Mouse (Mus musculus) neural tube, embryonic 12.5 days (tissue): Measurements from ENCODE around the gene Sacs. TPM values are rescaled to one million over a fixed set of nuclear protein-coding genes. Genes with fewer than 3 reads are reported as not detected.
A peak's percentile ranks its signal among the peaks of the same experiment; 100 is the strongest.
"Not testable (repeated sequence)": the region's sequence is repeated elsewhere in the genome, so short reads cannot be mapped to it uniquely, and the experiment has no call there.

Experiments used
- ATAC-seq: fragments of 200-750 bp; cut with Nextera tagmentation; 2 replicates; pipeline ENCODE4 v1.8.0; 2017; ENCODE audit warnings: low read depth, mild to moderate bottlenecking, moderate TSS enrichment, moderate library complexity; ENCODE audit not compliant: low FRiP score
- H3K27ac ChIP-seq: fragments of 300-500 bp; sonication (generic); 2 replicates; pipeline ENCODE4 v1.5.1; 2016
- H3K27me3 ChIP-seq: fragments of 300-500 bp; sonication (generic); replicated peaks from 2 replicates; pipeline ENCODE4 v1.6.1; 2016; ENCODE audit warnings: mild to moderate bottlenecking
- H3K36me3 ChIP-seq: fragments of 300-500 bp; sonication (generic); 2 replicates; pipeline ENCODE4 v1.6.1; 2016; ENCODE audit warnings: mild to moderate bottlenecking
- H3K4me1 ChIP-seq: fragments of 300-500 bp; sonication (generic); 2 replicates; pipeline ENCODE4 v1.6.1; 2016
- H3K4me2 ChIP-seq: fragments of 300-500 bp; sonication (generic); replicated peaks from 2 replicates; pipeline ENCODE4 v1.6.1; 2016; ENCODE audit warnings: mild to moderate bottlenecking
- H3K4me3 ChIP-seq: fragments of 300-500 bp; sonication (generic); 2 replicates; pipeline ENCODE4 v1.5.1; 2016
- H3K9ac ChIP-seq: fragments of 300-500 bp; sonication (generic); 2 replicates; pipeline ENCODE4 v1.6.1; 2016; ENCODE audit warnings: mild to moderate bottlenecking
- H3K9me3 ChIP-seq: fragments of 300-500 bp; sonication (generic); 2 replicates; pipeline ENCODE4 v1.6.1; 2016; ENCODE audit warnings: mild to moderate bottlenecking
- WGBS: fragments of 180-500 bp; shearing (Covaris S2); methylation state at CpG from one replicate; pipeline ENCODE4 v1.1.7; 2016; 5-methylcytosine and 5-hydroxymethylcytosine counted together
- polyA plus RNA-seq: library from polyadenylated mRNA; unstranded; fragments of >200 nt; fragmentation: Nextera tagmentation; extraction: Ambion mirVana; gene quantifications from 2 replicates; pipeline ENCODE4 v1.2.1, GENCODE M21; 2016

The Sacs gene
- polyA plus RNA-seq, 1 experiment from 2014 or later: 6.4 TPM

- WGBS: 28% methylated on average over 5 of the region's 5 CpGs
- H3K36me3 ChIP-seq: no peaks in the 10 kb centered on the region
- ATAC-seq: no peak
- no peaks in the 10 kb centered on the region for H3K9me3 ChIP-seq
- no peaks in the 10 kb centered on the region for H3K4me1 ChIP-seq
- H3K4me2 ChIP-seq: no peak overlapping the region
- H3K4me3 ChIP-seq: no peak overlapping the region
- peaks cover 5% of the 10 kb centered on the region; the same call in 1 of the 2 replicates for H3K27me3 ChIP-seq
- no peak overlapping the region for H3K27ac ChIP-seq
- H3K9ac ChIP-seq: no peak overlapping the region
Observed at GRCm38 (mm10) chr14:61134381-61135030, 3.8 kb upstream of the Sacs start.

GRCm38 (mm10) chr14:61137410-61137809 lies 847 bp upstream of the Sacs start:
- H3K4me1 ChIP-seq: no peaks in the 10 kb centered on the region
- H3K4me3 ChIP-seq: no peak overlapping the region
- no peak overlapping the region for H3K27ac ChIP-seq
- no peak overlapping the region for H3K4me2 ChIP-seq
- H3K36me3 ChIP-seq: no peaks in the 10 kb centered on the region
- no peaks in the 10 kb centered on the region for H3K9me3 ChIP-seq
- 50% methylated on average over 5 of the region's 5 CpGs for WGBS
- no peak for ATAC-seq
- H3K27me3 ChIP-seq: peaks cover 9% of the 10 kb centered on the region; the same call in 1 of the 2 replicates
- no peak overlapping the region for H3K9ac ChIP-seq

DNA sequence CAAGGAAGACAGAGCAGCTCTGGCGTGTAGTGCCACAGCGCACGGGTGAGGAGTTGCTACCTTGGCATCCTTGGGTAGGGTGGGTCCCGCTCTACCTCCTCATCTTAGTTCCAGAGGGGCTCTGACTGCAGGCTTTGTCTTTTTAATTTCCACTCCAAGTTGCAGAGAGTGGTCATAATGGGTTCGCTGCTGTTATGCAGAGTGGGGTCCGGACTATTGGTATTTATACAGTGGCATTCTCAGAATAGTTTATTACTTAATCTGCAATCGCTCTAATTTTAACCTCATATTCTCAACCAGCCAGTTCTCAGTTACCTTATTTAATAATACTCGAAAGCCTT lies 440 bp downstream of the Sacs start:
- Histone ChIP-seq H3K36me3 (no peaks in the 10 kb centered on the region), H3K9me3 (no peaks in the 10 kb centered on the region), H3K4me1 (no peaks in the 10 kb centered on the region; the same call in 1 of the 2 replicates), H3K27ac (no peak overlapping the region), H3K9ac (peak overlapping the region; percentile 64), H3K4me3 (peak overlapping the region; percentile 45), H3K27me3 (peaks cover 9% of the 10 kb centered on the region; the same call in 1 of the 2 replicates), H3K4me2 (peak overlapping the region; percentile 63)
- WGBS: 19% methylated on average over 8 of the region's 8 CpGs
- ATAC-seq: no peak; the same call in 1 of the 2 replicates

DNA sequence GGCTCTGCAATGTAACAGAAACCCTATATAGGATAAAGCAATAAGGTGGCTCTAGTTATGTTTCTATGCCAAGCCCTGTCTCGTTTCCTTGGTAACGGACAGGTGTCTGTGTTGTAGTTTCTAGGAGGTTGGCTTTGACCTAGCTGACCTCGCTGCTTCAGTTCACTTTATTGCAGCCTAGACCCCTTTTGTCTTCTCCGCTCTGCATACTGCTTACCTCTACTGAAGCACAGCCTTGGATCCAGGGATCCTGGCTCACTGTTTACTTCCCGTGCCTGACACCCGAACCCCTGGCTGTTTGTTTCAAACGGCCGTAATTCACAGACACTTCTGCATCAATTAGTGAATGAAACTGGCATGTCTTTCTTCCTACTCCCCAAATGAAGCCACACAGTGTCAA lies 5.1 kb downstream of the Sacs start:
- no peak for ATAC-seq
- WGBS: 41% methylated on average over 8 of the region's 8 CpGs
- no peaks in the 10 kb centered on the region for H3K36me3 ChIP-seq
- no peaks in the 10 kb centered on the region for H3K9me3 ChIP-seq
- no peak overlapping the region for H3K4me3 ChIP-seq
- no peak overlapping the region for H3K27ac ChIP-seq
- no peak overlapping the region for H3K9ac ChIP-seq
- no peaks in the 10 kb centered on the region; the same call in 1 of the 2 replicates for H3K4me1 ChIP-seq
- H3K4me2 ChIP-seq: no peak overlapping the region; the same call in 1 of the 2 replicates
- H3K27me3 ChIP-seq: peaks cover 9% of the 10 kb centered on the region; the same call in 1 of the 2 replicates

GRCm38 (mm10) chr14:61143869-61144268 lies 5.6 kb downstream of the Sacs start:
- Histone ChIP-seq H3K9ac (no peak overlapping the region), H3K27me3 (peaks cover 9% of the 10 kb centered on the region; the same call in 1 of the 2 replicates), H3K4me3 (no peak overlapping the region), H3K9me3 (no peaks in the 10 kb centered on the region), H3K4me1 (no peaks in the 10 kb centered on the region; the same call in 1 of the 2 replicates), H3K27ac (no peak overlapping the region), H3K4me2 (no peak overlapping the region; the same call in 1 of the 2 replicates), H3K36me3 (no peaks in the 10 kb centered on the region)
- WGBS: 35% methylated on average over 11 of the region's 11 CpGs
- no peak for ATAC-seq

DNA sequence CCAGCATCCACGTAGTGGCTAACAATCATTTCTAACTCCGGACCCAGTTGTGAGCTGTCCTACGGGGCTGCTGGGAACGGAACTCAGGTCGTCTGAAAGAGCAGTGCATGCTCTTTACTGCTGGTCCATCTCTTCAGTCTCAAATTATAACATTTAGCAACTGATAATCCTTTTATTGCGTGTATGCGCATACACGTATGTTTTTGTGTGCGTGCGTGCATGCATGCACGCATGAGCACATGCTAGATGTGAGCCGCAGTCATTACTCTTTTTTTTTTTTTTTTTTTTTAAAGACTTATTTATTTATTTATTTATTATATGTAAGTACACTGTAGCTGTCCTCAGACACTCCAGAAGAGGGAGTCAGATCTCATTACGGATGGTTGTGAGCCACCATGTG lies 12.2 kb downstream of the Sacs start:
- WGBS: 93% methylated on average over 13 of the region's 13 CpGs
- ATAC-seq, H3K27ac ChIP-seq, H3K4me1 ChIP-seq, H3K9ac ChIP-seq, H3K9me3 ChIP-seq, H3K27me3 ChIP-seq, H3K4me3 ChIP-seq, H3K4me2 ChIP-seq, H3K36me3 ChIP-seq: not testable (repeated sequence)

GRCm38 (mm10) chr14:61154900-61155585 lies 16.8 kb downstream of the Sacs start:
- H3K27me3 ChIP-seq: no peaks in the 10 kb centered on the region
- 85% methylated on average over 6 of the region's 6 CpGs for WGBS
- H3K27ac ChIP-seq: no peak overlapping the region
- no peak overlapping the region for H3K4me2 ChIP-seq
- H3K36me3 ChIP-seq: no peaks in the 10 kb centered on the region
- H3K4me3 ChIP-seq: no peak overlapping the region
- H3K9ac ChIP-seq: no peak overlapping the region
- ATAC-seq: no peak
- H3K9me3 ChIP-seq: no peaks in the 10 kb centered on the region
- H3K4me1 ChIP-seq: no peaks in the 10 kb centered on the region

DNA sequence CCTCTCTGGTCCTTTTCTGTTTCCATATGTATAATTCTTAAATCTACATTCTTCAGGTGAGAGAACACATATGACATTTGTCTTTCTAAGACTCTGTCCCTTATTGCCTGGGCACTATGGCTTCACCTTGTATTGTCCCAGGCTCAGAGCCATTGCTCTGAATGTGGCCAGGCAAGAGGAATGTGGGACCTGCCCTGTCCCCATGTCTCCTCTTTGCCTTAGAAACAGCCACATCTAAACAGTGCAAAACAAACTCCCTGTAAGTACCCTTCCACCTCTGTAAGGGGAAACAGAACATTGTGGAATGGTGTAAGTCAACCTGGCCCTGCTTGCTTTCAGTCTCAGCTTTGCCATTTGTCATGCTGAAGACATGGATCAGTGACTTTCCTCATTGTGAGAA lies 17.4 kb downstream of the Sacs start:
- H3K9me3 ChIP-seq: no peaks in the 10 kb centered on the region
- no peak overlapping the region for H3K4me2 ChIP-seq
- no peaks in the 10 kb centered on the region for H3K4me1 ChIP-seq
- H3K27me3 ChIP-seq: no peaks in the 10 kb centered on the region
- H3K4me3 ChIP-seq: no peak overlapping the region
- ATAC-seq: no peak
- no peak overlapping the region for H3K9ac ChIP-seq
- no peak overlapping the region for H3K27ac ChIP-seq
- no peaks in the 10 kb centered on the region for H3K36me3 ChIP-seq

GRCm38 (mm10) chr14:61157426-61157825 lies 19.2 kb downstream of the Sacs start:
- not testable (repeated sequence) for H3K4me2 ChIP-seq, H3K27ac ChIP-seq, H3K27me3 ChIP-seq, H3K9ac ChIP-seq, ATAC-seq, H3K36me3 ChIP-seq, H3K4me1 ChIP-seq, H3K9me3 ChIP-seq, H3K4me3 ChIP-seq
- 83% methylated on average over 7 of the region's 7 CpGs for WGBS

DNA sequence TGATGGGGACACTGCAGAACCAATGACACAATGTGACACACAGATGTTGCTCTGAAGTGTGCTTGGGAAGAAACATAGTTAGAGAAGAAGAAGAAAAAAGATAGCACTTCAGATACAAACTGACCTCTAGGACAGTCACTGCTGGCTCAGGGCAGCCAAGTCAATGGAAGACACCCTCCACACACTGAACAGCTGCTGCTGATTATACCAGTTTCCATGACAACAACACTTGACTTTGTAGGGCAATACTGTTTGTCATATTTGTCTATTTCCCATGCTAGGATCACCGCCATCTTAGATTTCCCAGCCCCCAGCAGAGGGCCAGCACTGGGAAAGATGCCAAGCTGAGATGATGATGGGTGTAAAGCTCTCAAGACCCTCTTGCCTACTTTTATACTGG lies 22.7 kb downstream of the Sacs start:
- Histone ChIP-seq H3K36me3 (no peaks in the 10 kb centered on the region), H3K4me3 (no peak overlapping the region), H3K4me2 (no peak overlapping the region), H3K27ac (no peak overlapping the region), H3K9me3 (no peaks in the 10 kb centered on the region), H3K4me1 (no peaks in the 10 kb centered on the region), H3K27me3 (no peaks in the 10 kb centered on the region), H3K9ac (no peak overlapping the region)
- no peak for ATAC-seq
- WGBS: 81% methylated on average over 1 of the region's 1 CpGs

- Histone ChIP-seq H3K9me3 (no peaks in the 10 kb centered on the region), H3K4me2 (no peak overlapping the region), H3K27me3 (no peaks in the 10 kb centered on the region), H3K4me3 (no peak overlapping the region), H3K27ac (no peak overlapping the region), H3K4me1 (no peaks in the 10 kb centered on the region), H3K36me3 (no peaks in the 10 kb centered on the region), H3K9ac (no peak overlapping the region)
- no peak for ATAC-seq
- 74% methylated on average over 10 of the region's 10 CpGs for WGBS
Observed at GRCm38 (mm10) chr14:61161367-61162334, 23.4 kb downstream of the Sacs start.

GRCm38 (mm10) chr14:61164461-61164860 lies 26.2 kb downstream of the Sacs start:
- Histone ChIP-seq H3K27me3 (no peaks in the 10 kb centered on the region; the same call in 1 of the 2 replicates), H3K4me3 (no peak overlapping the region), H3K4me1 (no peaks in the 10 kb centered on the region), H3K36me3 (no peaks in the 10 kb centered on the region), H3K9ac (no peak overlapping the region), H3K9me3 (no peaks in the 10 kb centered on the region), H3K27ac (no peak overlapping the region), H3K4me2 (no peak overlapping the region)
- no peak for ATAC-seq
- WGBS: 82% methylated on average over 3 of the region's 3 CpGs
